Mouse (Mus musculus) heart, adult 2 months (tissue): ENCODE results near the gene Rsph6a. TPM values are rescaled to one million over a fixed set of nuclear protein-coding genes. Genes with fewer than 3 reads are reported as not detected.

ENCODE experiments used
- DNase-seq, 2 experiments: peaks; one replicate each; pipeline ENCODE4 v3.0.0; 2021
- H3K27ac ChIP-seq: fragments of 200-600 bp; 2 replicates; pipeline ENCODE4 v1.8.1; 2022
- H3K27me3 ChIP-seq: fragments of 200-500 bp; 2 replicates; pipeline ENCODE4 v1.6.1; 2012; ENCODE audit warnings: mild to moderate bottlenecking, low read length, inconsistent platforms, mixed read lengths; ENCODE audit not compliant: control insufficient read depth, insufficient read depth
- H3K36me3 ChIP-seq: fragments of 200-500 bp; 2 replicates; pipeline ENCODE4 v1.6.1; 2012; ENCODE audit warnings: low read length, inconsistent platforms; ENCODE audit not compliant: control insufficient read depth, insufficient read depth
- H3K4me1 ChIP-seq: fragments of 200-500 bp; 2 replicates; pipeline ENCODE4 v1.6.1; 2011; ENCODE audit warnings: low read length; ENCODE audit not compliant: control insufficient read depth, insufficient read depth
- H3K4me3 ChIP-seq: fragments of 200-600 bp; 2 replicates; pipeline ENCODE4 v1.8.1; 2022
- H3K79me2 ChIP-seq: fragments of 200-500 bp; replicated peaks from 2 replicates; pipeline ENCODE4 v1.6.1; 2012; ENCODE audit warnings: mild to moderate bottlenecking, inconsistent platforms, low read length, moderate library complexity, mixed read lengths; ENCODE audit not compliant: control insufficient read depth, insufficient read depth
- H3K9ac ChIP-seq: fragments of 200-500 bp; 2 replicates; pipeline ENCODE4 v1.6.1; 2012; ENCODE audit warnings: low read depth, mild to moderate bottlenecking, control low read depth, inconsistent platforms, low read length, mixed read lengths
- CTCF ChIP-seq: fragments of 200-600 bp; IDR thresholded peaks from 2 replicates; pipeline ENCODE4 v1.8.1; 2022; ENCODE audit warnings: antibody characterized with exemption, mild to moderate bottlenecking, moderate library complexity
- EP300 ChIP-seq: fragments of 200-500 bp; IDR thresholded peaks from 2 replicates; pipeline ENCODE4 v1.6.1; 2011; ENCODE audit warnings: low read depth, low read length, control low read depth; ENCODE audit not compliant: insufficient read depth
- POLR2A ChIP-seq: fragments of 200-500 bp; IDR thresholded peaks from 2 replicates; pipeline ENCODE4 v1.6.1; 2011; ENCODE audit warnings: mild to moderate bottlenecking, low read depth, low read length, control low read depth; ENCODE audit not compliant: insufficient read depth
- WGBS: fragments of 180-500 bp; shearing (Covaris S2); methylation state at CpG from one replicate; pipeline ENCODE4 v1.1.7; 2018; 5-methylcytosine and 5-hydroxymethylcytosine counted together
- intact Hi-C: fragments of 180-260 bp; cut with DNase I; formaldehyde crosslinking; loops from one replicate; pipeline ENCODE4 v1.15.1; 2025
- long read RNA-seq: library from polyadenylated mRNA; stranded (forward); transcript quantifications from one replicate; pipeline ENCODE4 v2.0.0, GENCODE M21; 2021
- polyA plus RNA-seq: library from polyadenylated mRNA; depleted of rRNA; stranded (reverse); fragments of >200 nt; gene quantifications from 2 replicates; pipeline ENCODE4 v1.2.3, GENCODE M21; 2012; rRNA removed
- total RNA-seq, 2 experiments: library from RNA; stranded (reverse); gene quantifications; 2 replicates each; pipeline ENCODE4 v1.2.3; 2021

The Rsph6a gene
- total RNA-seq = not detected
- polyA plus RNA-seq = 0.06 TPM in 1 of 2 replicates, not detected in the other
- long read RNA-seq, partial matches to known transcripts = 0 of 2 reads
- long read RNA-seq, other reads (novel, unspliced or antisense) = 2 of 2 reads

DNA sequence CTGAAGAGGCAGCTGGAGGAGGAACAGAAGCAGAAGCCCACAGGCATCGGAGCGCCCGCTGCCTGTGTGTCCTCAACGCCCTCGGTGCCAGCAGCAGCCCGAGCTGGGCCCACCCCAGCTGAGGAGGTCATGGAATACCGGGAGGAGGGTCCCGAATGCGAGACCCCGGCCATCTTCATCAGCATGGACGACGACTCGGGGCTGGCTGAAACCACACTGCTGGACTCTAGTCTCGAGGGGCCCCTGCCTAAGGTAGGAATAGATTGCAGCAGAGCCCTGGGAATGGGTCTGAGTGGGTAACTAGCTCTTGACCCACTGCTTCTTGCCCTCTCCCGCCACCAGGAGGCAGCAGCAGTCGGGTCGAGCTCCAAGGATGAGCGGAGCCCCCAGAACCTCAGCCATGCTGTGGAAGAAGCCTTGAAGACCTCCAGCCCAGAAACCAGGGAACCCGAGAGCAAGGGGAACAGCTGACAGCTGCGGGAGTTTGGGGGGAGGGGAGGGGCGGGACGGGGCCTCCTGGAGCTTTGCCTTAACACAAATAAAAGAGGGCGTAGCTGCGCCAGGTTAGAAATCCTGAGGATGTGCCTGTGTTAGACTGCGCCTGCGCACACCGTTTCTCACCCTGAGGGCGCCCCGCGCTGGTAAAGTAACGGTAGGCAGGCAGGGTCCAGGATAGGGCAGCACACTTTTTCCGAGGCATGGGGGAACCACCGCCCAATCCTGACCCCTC lies at the start of gene Rsph6a:
Gene Rsph6a, plus strand, starts transcription at position 644 of the 730 bp plus-strand sequence.
- no peaks in the 10 kb centered on the region for H3K4me1 ChIP-seq
- no peak for DNase-seq
- H3K27me3 ChIP-seq = no peaks in the 10 kb centered on the region
- intact Hi-C loops = no loop called here
- H3K9ac ChIP-seq = no peak within 1 kb of the TSS
- no peaks in the 10 kb centered on the region for H3K79me2 ChIP-seq
- no peak within 1 kb of the TSS for H3K4me3 ChIP-seq
- TF ChIP-seq EP300 (no peak), POLR2A (no peak), CTCF (peak; percentile 57)
- WGBS = 49% methylated on average over 33 of the region's 33 CpGs
- H3K27ac ChIP-seq = no peak within 1 kb of the TSS
- H3K36me3 ChIP-seq = no peaks in the 10 kb centered on the region

GRCm38 (mm10) chr7:19005417-19006121 lies 48.9 kb upstream of the Rsph6a start:
- Histone ChIP-seq H3K36me3 (peaks cover 2% of the 10 kb centered on the region), H3K4me1 (peaks cover 2% of the 10 kb centered on the region; the same call in 1 of the 2 replicates), H3K27ac (no peak overlapping the region), H3K9ac (no peak overlapping the region), H3K27me3 (no peaks in the 10 kb centered on the region), H3K79me2 (peaks cover 4% of the 10 kb centered on the region; the same call in 1 of the 2 replicates), H3K4me3 (no peak overlapping the region)
- TF ChIP-seq POLR2A = no peak
- 85% methylated on average over 34 of the region's 34 CpGs for WGBS
- no peak for DNase-seq
- intact Hi-C loops = loop anchor here (2.0 kb wide), 2 partner anchors 17 to 109 kb away; partner anchors contain the start of gene Foxa3

DNA sequence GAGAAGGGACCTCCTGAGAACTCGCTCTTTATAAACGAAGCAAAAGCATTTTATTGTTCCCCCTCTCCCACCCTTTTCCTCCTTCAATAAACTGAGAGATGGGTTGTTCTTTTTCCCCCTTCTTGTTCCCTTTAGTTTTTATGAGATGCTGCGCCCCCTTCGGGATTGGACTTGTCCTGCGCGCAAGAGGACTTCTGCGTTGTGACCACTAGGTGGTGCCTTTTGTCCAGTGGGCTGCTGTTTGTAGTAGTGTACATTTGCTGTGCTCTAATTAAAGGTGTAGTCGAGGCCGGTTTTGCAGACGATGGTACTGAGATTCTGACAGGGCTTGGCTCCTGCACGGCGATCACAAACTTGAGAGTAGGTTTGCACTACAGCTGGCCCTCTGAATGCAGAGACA lies 48.0 kb upstream of the Rsph6a start:
- 5% methylated on average over 12 of the region's 12 CpGs for WGBS
- no peak overlapping the region for H3K4me3 ChIP-seq
- peaks cover 2% of the 10 kb centered on the region for H3K36me3 ChIP-seq
- intact Hi-C loops = loop anchor here (2.0 kb wide), 2 partner anchors 16 to 110 kb away; partner anchors contain the start of gene Foxa3
- H3K79me2 ChIP-seq = peaks cover 4% of the 10 kb centered on the region; the same call in 1 of the 2 replicates
- H3K27ac ChIP-seq = no peak overlapping the region
- DNase-seq = peak; percentile 80 to 84
- no peaks in the 10 kb centered on the region for H3K27me3 ChIP-seq
- peaks cover 2% of the 10 kb centered on the region; the same call in 1 of the 2 replicates for H3K4me1 ChIP-seq
- H3K9ac ChIP-seq = no peak overlapping the region
- TF ChIP-seq EP300 (peak; percentile 97), CTCF (peak; percentile 99), POLR2A (no peak)

DNA sequence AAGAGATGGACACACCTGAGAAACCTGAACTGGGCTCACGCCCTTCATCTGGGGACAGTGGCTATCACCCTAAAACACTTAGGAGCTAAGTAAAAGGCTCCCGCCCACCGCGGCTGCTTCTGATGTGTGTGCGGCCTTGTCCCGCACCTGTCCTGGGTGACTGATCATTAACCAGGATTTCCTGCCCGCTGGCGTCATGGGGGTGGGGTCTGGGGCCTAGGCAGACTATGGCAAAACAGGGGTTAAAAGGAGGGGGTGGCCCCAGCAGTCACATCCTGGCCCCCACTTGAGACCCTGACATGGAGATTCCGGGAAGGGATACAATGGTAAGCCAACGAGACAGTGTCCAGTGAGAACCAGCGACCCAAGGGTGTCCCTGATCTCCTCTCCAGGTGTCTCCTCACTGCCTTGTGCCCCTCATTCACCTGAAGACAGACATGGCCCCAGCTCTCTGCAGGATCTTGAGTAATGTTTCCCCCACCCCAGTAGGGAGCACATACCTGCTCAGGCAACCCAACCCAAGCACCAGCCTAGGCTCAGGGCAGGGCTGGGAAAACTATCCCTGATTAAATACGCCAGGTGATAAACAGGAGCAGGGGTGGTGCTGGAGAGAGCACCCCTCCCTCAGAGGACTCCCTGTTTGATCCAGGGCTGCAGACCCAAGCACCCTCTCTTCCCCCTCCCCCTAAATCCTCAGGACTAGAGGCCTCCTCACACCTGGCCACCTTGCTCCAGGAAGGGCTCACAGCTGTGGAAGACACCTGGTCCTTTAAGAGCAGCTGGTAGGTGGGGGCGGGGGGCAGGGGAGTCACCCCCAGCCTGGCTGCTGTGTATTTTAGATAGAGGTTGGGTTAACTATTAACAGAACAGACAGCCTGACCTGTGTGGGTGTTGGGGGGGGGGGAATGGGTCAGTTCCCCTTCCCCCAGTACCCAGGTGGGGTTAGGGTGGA lies 47.2 kb upstream of the Rsph6a start:
- 72% methylated on average over 13 of the region's 13 CpGs for WGBS
- Histone ChIP-seq H3K27me3 (no peaks in the 10 kb centered on the region), H3K27ac (no peak overlapping the region), H3K4me3 (no peak overlapping the region), H3K79me2 (peaks cover 4% of the 10 kb centered on the region; the same call in 1 of the 2 replicates), H3K9ac (no peak overlapping the region), H3K4me1 (peaks cover 2% of the 10 kb centered on the region; the same call in 1 of the 2 replicates), H3K36me3 (peaks cover 2% of the 10 kb centered on the region)
- intact Hi-C loops = loop anchor here (2.0 kb wide), 2 partner anchors 15 to 111 kb away; partner anchors contain the start of gene Foxa3
- DNase-seq = no peak
- TF ChIP-seq CTCF (no peak), POLR2A (0 out of 2 replicates have a peak, but pooled peaks have one; percentile 8)

- Histone ChIP-seq H3K36me3 (peaks cover 2% of the 10 kb centered on the region; the same call in 1 of the 2 replicates), H3K4me3 (no peak overlapping the region), H3K27me3 (no peaks in the 10 kb centered on the region), H3K79me2 (no peaks in the 10 kb centered on the region), H3K27ac (no peak overlapping the region), H3K9ac (no peak overlapping the region), H3K4me1 (no peaks in the 10 kb centered on the region; the same call in 1 of the 2 replicates)
- no peak for DNase-seq
- TF ChIP-seq POLR2A (no peak), EP300 (no peak), CTCF (no peak)
- 77% methylated on average over 7 of the region's 7 CpGs for WGBS
- intact Hi-C loops = no loop called here
Observed at GRCm38 (mm10) chr7:19010581-19010980, 43.9 kb upstream of the Rsph6a start.
